Mouse (Mus musculus) liver, embryonic 11.5 days (tissue): Measurements from ENCODE around the gene Gins2. TPM values are rescaled to one million over a fixed set of nuclear protein-coding genes. Genes with fewer than 3 reads are reported as not detected.

Experiments used
- ATAC-seq: fragments of 200-750 bp; cut with Nextera tagmentation; replicated peaks from 2 replicates; pipeline ENCODE4 v1.8.0; 2017; ENCODE audit warnings: moderate number of reproducible peaks, mild to moderate bottlenecking, moderate TSS enrichment, moderate library complexity; ENCODE audit not compliant: low FRiP score
- DNase-seq: peaks from one replicate; pipeline ENCODE4 v3.0.0-alpha.2; 2017; ENCODE audit warnings: low spot score
- H3K27ac ChIP-seq: fragments of 300-500 bp; sonication (generic); 2 replicates; pipeline ENCODE4 v1.5.1; 2014; ENCODE audit warnings: mild to moderate bottlenecking, low read depth, low read length, control low read depth
- H3K27me3 ChIP-seq: fragments of 300-500 bp; sonication (generic); replicated peaks from 2 replicates; pipeline ENCODE4 v1.6.1; 2014; ENCODE audit warnings: low read length, mixed read lengths; ENCODE audit not compliant: control insufficient read depth, insufficient read depth
- H3K36me3 ChIP-seq: fragments of 300-500 bp; sonication (generic); 2 replicates; pipeline ENCODE4 v1.6.1; 2014; ENCODE audit warnings: mild to moderate bottlenecking, low read length, moderate library complexity, mixed read lengths; ENCODE audit not compliant: control insufficient read depth, insufficient read depth
- H3K4me1 ChIP-seq: fragments of 300-500 bp; sonication (generic); replicated peaks from 2 replicates; pipeline ENCODE4 v1.6.1; 2014; ENCODE audit warnings: low read length, mixed read lengths; ENCODE audit not compliant: control insufficient read depth, insufficient read depth
- H3K4me2 ChIP-seq: fragments of 300-500 bp; sonication (generic); 2 replicates; pipeline ENCODE4 v1.6.1; 2014; ENCODE audit warnings: mild to moderate bottlenecking, control low read depth, moderate library complexity
- H3K4me3 ChIP-seq: fragments of 300-500 bp; sonication (generic); 2 replicates; pipeline ENCODE4 v1.5.1; 2014; ENCODE audit warnings: low read depth, low read length, control low read depth
- H3K9ac ChIP-seq: fragments of 300-500 bp; sonication (generic); 2 replicates; pipeline ENCODE4 v1.6.1; 2014; ENCODE audit warnings: low read depth, low read length, control low read depth
- H3K9me3 ChIP-seq: fragments of 300-500 bp; sonication (generic); 2 replicates; pipeline ENCODE4 v1.6.1; 2016; ENCODE audit warnings: low read length, inconsistent platforms, mixed read lengths; ENCODE audit not compliant: control insufficient read depth
- WGBS: fragments of 180-500 bp; shearing (Covaris S2); extraction: QIAGEN DNeasy Blood & Tissue Kit; methylation state at CpG from one replicate; pipeline ENCODE4 v1.1.7; 2014; 5-methylcytosine and 5-hydroxymethylcytosine counted together
- polyA plus RNA-seq: library from polyadenylated mRNA; unstranded; fragments of >200 nt; fragmentation: Nextera tagmentation; extraction: Ambion mirVana; gene quantifications from 2 replicates; pipeline ENCODE4 v1.2.1, GENCODE M21; 2014

Gene Gins2
- polyA plus RNA-seq, 1 experiment from 2014 or later: 125 TPM

DNA sequence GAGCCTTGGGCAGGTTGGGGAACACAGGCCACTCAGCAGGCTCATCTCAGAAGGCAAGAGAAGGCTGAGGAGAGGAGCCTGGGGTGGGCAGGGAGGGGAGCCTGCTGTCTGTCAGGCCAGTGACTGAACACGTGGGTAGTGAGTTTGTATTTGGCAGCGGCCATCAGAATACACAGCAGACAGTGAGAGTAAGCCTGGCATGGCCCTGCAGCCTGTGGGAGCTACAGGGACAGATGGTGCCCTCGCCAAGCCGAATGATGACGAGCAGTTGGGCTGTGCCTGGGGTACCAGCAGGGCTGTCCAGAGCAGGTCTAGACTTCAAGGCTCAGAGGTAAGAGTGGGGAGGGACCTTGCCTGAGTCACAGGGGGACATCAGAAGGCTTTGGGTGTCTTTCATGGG lies 38.2 kb upstream of the Gins2 start:
- H3K9ac ChIP-seq: no peak overlapping the region
- no peak for DNase-seq
- H3K4me1 ChIP-seq: peaks cover 10% of the 10 kb centered on the region
- H3K27me3 ChIP-seq: peaks cover 21% of the 10 kb centered on the region
- no peak overlapping the region for H3K27ac ChIP-seq
- ATAC-seq: no peak
- H3K36me3 ChIP-seq: no peaks in the 10 kb centered on the region
- H3K9me3 ChIP-seq: no peaks in the 10 kb centered on the region
- H3K4me3 ChIP-seq: no peak overlapping the region
- WGBS: 86% methylated on average over 5 of the region's 5 CpGs
- H3K4me2 ChIP-seq: no peak overlapping the region

DNA sequence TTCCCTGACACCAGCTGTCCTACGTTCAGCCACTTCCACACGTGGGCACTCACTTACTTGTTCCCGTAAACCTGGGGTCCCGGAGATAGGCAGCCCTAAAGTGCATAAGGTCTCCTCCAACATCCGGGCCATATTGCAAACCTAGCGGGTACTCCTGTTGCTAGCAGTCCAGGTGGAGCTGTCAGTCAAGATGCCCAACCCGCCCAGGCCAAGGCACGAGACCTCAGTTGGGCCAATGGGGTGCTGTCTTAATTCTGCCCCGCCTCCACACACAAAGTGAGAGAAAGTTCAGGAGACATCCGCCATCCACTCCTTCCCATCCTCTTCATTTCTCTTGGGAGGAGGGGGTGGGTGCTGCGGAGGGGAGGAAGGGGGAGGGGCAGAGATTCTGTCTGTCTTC lies 37.4 kb upstream of the Gins2 start:
- H3K9me3 ChIP-seq: no peaks in the 10 kb centered on the region
- H3K4me2 ChIP-seq: no peak overlapping the region
- ATAC-seq (0 out of 2 replicates have a peak, but pooled peaks have one; percentile 39), DNase-seq (no peak)
- peaks cover 14% of the 10 kb centered on the region for H3K27me3 ChIP-seq
- H3K4me3 ChIP-seq: no peak overlapping the region
- H3K9ac ChIP-seq: no peak overlapping the region
- peaks cover 17% of the 10 kb centered on the region for H3K4me1 ChIP-seq
- no peaks in the 10 kb centered on the region for H3K36me3 ChIP-seq
- H3K27ac ChIP-seq: no peak overlapping the region
- WGBS: 65% methylated on average over 11 of the region's 11 CpGs

DNA sequence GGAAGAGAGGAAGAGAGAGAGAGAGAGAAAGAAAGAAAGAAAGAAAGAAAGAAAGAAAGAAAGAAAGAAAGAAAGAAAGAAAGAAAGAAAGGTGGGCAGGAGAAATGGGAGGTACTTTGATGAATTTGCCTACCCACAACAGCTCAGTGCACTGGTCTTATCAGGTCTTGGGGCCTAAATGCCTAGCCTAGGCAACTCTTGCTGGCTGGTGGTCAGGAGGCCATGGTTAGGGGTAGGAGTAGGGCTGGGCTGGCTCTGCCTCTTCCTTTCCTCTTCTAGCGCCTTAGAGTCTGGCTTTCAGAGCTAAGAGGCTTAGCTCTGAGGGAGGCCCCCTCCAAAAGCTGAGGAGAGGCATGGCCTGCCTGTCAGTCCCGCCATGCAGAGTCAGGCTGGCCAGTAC lies 34.5 kb upstream of the Gins2 start:
- Histone ChIP-seq H3K9me3 (no peaks in the 10 kb centered on the region), H3K4me3 (no peak overlapping the region), H3K9ac (no peak overlapping the region), H3K4me2 (no peak overlapping the region; the same call in 1 of the 2 replicates), H3K27me3 (no peaks in the 10 kb centered on the region), H3K27ac (0 out of 2 replicates have a peak overlapping the region, but pooled peaks have one; percentile 43), H3K4me1 (peaks cover 30% of the 10 kb centered on the region), H3K36me3 (no peaks in the 10 kb centered on the region)
- 43% methylated on average over 2 of the region's 2 CpGs for WGBS
- DNase-seq (no peak), ATAC-seq (peak; percentile 80)

DNA sequence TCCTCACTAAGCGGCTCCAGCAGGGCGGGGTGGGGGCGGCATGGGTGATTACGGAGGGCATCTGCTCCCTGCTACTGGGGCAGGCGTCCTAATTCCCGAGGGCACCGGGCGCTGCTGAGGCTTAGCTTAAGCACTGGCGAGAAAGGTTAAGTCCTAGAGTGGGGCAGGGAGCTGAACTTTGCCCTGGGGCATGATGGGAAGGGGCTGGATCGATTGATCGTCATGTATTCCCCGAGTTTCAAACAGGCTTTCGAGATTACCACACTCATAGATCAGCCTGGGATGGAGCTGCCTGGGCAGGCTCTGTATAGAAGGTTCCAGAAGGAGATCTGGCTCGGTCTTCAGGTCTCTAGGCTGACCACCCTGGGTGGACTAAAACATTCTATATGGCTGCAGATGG lies 33.1 kb upstream of the Gins2 start:
- no peak for ATAC-seq

DNA sequence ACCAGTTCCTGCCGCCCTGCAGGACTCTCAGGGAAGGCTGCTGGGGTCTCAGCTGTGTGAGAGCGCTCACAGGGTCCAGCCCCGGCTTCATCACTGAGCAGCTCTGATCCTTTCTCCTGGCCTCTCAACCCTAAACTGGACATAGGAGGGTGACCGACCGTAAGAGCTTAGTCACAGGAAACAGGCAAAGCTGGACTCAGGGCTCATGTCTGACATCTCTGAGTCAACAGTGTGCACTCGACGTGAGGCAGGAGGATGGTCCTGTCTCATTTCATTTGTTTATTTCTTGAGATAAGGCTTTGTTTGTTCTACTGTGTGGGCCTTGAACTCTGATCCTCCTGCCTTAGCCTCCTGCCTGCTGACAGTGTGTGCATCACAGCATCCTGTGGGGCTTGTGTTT lies 31.3 kb upstream of the Gins2 start:
- Histone ChIP-seq H3K36me3 (no peaks in the 10 kb centered on the region), H3K27ac (no peak overlapping the region)

More for the DNA sequence above, 33.1 kb upstream of the Gins2 start:
- Histone ChIP-seq H3K4me3 (no peak overlapping the region), H3K4me2 (no peak overlapping the region), H3K27ac (peak overlapping the region; percentile 65), H3K9me3 (no peaks in the 10 kb centered on the region), H3K27me3 (no peaks in the 10 kb centered on the region), H3K4me1 (peaks cover 32% of the 10 kb centered on the region), H3K9ac (no peak overlapping the region), H3K36me3 (no peaks in the 10 kb centered on the region)
- WGBS: 66% methylated on average over 14 of the region's 14 CpGs
- DNase-seq: no peak

DNA sequence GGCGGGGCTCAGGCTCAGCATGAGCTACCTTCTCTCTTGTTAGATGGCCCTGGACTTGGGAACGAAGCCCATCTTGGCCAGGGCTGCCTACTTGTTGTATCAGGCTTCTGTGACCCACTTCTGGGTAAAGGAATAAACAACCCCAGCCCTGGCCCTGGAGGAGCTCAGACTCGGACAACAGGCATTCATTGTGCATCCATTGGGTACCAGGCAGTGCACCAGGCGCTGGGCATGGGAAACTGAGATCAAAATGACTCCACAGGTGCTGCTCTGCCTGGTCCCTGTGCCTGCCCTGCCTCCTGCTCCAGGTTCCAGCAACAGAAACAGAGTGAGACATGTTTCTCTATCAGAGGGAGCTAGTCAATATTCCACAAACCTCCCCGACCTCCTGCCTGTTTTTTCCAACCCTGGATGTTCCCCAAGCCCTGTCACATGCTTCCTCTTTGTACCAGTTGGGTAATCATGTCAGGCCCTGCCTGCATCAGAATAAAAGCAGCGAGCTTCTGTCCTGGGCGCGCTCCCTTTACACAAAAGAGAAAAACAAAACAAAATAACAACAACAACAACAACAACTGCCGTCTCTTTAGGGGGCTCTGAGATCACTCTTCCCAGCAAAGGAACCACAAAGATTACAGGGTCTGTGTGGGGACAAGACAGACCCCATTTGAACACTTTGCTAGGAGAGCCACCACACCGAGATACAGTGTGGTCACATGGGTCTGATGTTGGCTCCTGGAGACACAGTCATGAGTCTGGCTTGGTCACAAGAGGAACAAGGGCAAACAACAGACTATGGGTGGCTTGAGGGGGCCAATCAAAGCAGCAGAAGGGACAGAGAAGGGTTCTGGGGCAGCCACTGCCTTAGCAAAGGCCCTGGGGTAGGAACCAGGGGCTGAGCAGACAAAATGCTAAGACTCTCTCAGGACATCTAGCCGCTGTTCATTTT lies 30.4 kb upstream of the Gins2 start:
- 66% methylated on average over 11 of the region's 11 CpGs for WGBS
- Histone ChIP-seq H3K9ac (no peak overlapping the region), H3K27me3 (no peaks in the 10 kb centered on the region), H3K4me3 (no peak overlapping the region), H3K4me1 (peaks cover 32% of the 10 kb centered on the region), H3K27ac (no peak overlapping the region), H3K9me3 (no peaks in the 10 kb centered on the region), H3K4me2 (0 out of 2 replicates have a peak overlapping the region, but pooled peaks have one; percentile 3), H3K36me3 (no peaks in the 10 kb centered on the region)
- no peak for ATAC-seq
- no peak for DNase-seq

More for the DNA sequence above, 31.3 kb upstream of the Gins2 start:
- DNase-seq (no peak), ATAC-seq (no peak)
- WGBS: 44% methylated on average over 7 of the region's 7 CpGs
- Histone ChIP-seq H3K4me3 (no peak overlapping the region), H3K4me1 (peaks cover 32% of the 10 kb centered on the region), H3K9me3 (no peaks in the 10 kb centered on the region), H3K4me2 (no peak overlapping the region), H3K27me3 (no peaks in the 10 kb centered on the region), H3K9ac (no peak overlapping the region)

DNA sequence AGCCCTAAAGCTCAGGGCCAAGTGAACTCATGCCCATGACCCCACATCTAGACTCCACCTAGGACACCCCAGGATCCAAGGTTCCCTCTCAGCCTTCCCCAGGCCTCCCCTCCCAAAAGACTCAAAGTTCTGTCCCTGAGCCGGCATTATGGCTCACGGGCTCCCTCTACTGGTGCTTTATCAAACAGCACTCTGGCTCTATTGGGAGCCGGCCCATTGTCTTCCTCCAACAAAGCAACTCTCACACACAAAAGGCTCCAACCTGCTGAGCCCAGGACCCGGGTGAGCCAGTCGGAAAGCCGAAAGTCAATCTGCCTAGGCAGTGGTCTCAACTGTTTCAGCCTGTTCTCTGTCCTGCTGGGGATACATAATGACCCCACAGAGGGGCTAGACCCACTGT lies 29.0 kb upstream of the Gins2 start:
- 3% methylated on average over 6 of the region's 6 CpGs for WGBS
- Histone ChIP-seq H3K9me3 (no peaks in the 10 kb centered on the region), H3K27me3 (no peaks in the 10 kb centered on the region), H3K36me3 (no peaks in the 10 kb centered on the region), H3K4me3 (no peak overlapping the region), H3K9ac (no peak overlapping the region), H3K27ac (no peak overlapping the region), H3K4me2 (no peak overlapping the region), H3K4me1 (peaks cover 22% of the 10 kb centered on the region)
- ATAC-seq: peak; percentile 56
- peak; percentile 75 for DNase-seq

DNA sequence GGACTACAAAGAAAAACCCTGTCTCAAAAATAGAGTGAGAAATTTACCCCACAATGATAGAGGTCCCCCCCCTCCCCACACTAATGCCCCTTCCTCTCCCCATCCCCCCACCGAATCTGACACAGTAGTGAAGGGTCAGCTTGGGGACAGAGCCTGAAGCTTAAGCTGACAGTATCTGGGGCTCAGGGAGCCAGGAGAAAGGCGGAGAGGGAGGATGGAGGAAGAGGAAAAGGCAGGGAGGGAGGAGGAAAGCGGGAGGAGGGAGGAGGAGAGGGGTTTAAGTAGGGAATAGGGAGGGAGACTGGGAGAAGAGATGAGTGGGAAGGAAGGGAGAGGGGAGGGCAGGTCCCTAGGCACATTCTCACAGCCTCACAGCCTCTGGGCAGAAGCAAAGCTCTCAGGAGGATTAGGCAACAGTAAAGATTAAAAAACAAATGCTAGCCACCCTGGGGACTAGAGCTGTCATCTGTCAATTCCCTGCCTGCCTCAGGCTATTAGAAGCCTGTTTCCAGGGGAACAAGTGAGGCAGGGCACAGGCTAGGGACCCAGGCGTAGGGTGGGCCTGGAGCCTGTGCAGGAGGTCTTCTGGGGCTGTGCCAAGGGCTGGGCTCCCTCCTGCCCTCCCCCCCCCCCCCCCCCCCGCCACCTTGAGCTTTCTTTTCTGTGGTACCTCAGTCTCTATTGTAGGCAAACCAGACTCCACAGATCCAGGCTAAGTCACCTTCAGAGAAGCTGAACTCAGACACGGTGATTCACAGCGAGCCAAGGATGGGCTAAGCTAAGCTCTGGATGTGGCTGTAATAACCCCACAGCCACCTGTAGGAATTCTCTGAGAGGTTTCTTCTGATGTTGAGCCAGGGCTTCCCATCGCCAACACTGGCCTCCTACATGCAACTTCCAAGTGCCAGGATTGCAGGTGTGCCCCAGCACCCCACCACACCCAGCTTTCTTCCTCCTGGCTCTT lies 27.8 kb upstream of the Gins2 start:
- no peak overlapping the region for H3K9ac ChIP-seq
- H3K36me3 ChIP-seq: no peaks in the 10 kb centered on the region
- no peak overlapping the region for H3K4me2 ChIP-seq
- no peak for DNase-seq
- no peaks in the 10 kb centered on the region for H3K9me3 ChIP-seq
- H3K27ac ChIP-seq: no peak overlapping the region
- peaks cover 19% of the 10 kb centered on the region for H3K4me1 ChIP-seq
- no peak for ATAC-seq
- H3K4me3 ChIP-seq: no peak overlapping the region
- WGBS: 46% methylated on average over 7 of the region's 8 CpGs
- H3K27me3 ChIP-seq: no peaks in the 10 kb centered on the region
